ENCODE assay signal across 25 mouse cellular contexts in genomic region chr9:111684170-111684569, GRCm38 (mm10). TPM values are rescaled to one million over a fixed set of nuclear protein-coding genes. Genes with fewer than 3 reads are reported as not detected.
"Had no signal": no experiment of that assay in that cellular context is flagged by ENCODE, and none has a peak within 500 bp of the region (broad histone marks: within the 10 kb centered on the region; RNA-seq: fewer than 3 reads in every experiment).

No protein-coding gene starts in this region.

- H3K27ac ChIP-seq: heart, adult 2 months; hindbrain, embryonic 13.5 days; hindbrain, embryonic 15.5 days; hindbrain, postnatal 0 days; kidney, embryonic 15.5 days; kidney, postnatal 0 days; limb, embryonic 13.5 days; limb, embryonic 15.5 days; liver, embryonic 12.5 days; liver, embryonic 14.5 days had no signal

- DNase-seq: gastrocnemius, postnatal 14 days; gastrocnemius, postnatal 36 days; heart, adult 11 months; heart, adult 2 months; kidney, adult 11 months; kidney, adult 2 months; kidney, adult 9 months; kidney, postnatal 25 days; layer of hippocampus, adult 9-11 months; layer of hippocampus, postnatal 36 days; left cerebral cortex, postnatal 4 days; lung, adult 18-20 months had no signal

- H3K9ac ChIP-seq: hindbrain, embryonic 13.5 days; hindbrain, embryonic 15.5 days; kidney, embryonic 15.5 days; limb, embryonic 13.5 days; limb, embryonic 15.5 days; liver, embryonic 12.5 days; liver, embryonic 14.5 days had no signal

- H3K4me1 ChIP-seq: hindbrain, embryonic 15.5 days; kidney, embryonic 15.5 days; limb, embryonic 13.5 days; limb, embryonic 15.5 days; liver, embryonic 12.5 days had no signal

- H3K4me3 ChIP-seq: heart, adult 2 months; hindbrain, embryonic 13.5 days; hindbrain, embryonic 15.5 days; kidney, embryonic 15.5 days; limb, embryonic 13.5 days; limb, embryonic 15.5 days; liver, embryonic 12.5 days had no signal

- ATAC-seq: hindbrain, postnatal 0 days; intestine, embryonic 16.5 days; liver, embryonic 12.5 days had no signal

- H3K27me3 ChIP-seq: hindbrain, embryonic 15.5 days had no signal

- H3K4me2 ChIP-seq: heart, embryonic 11.5 days; hindbrain, embryonic 13.5 days; hindbrain, embryonic 15.5 days; kidney, embryonic 15.5 days; limb, embryonic 13.5 days; limb, embryonic 15.5 days; liver, embryonic 12.5 days had no signal

- H3K36me3 ChIP-seq: hindbrain, embryonic 13.5 days; hindbrain, embryonic 15.5 days; kidney, embryonic 15.5 days; limb, embryonic 13.5 days; limb, embryonic 15.5 days; liver, embryonic 12.5 days had no signal

- H3K9me3 ChIP-seq: hindbrain, embryonic 13.5 days; hindbrain, embryonic 15.5 days; kidney, embryonic 15.5 days; limb, embryonic 13.5 days; limb, embryonic 15.5 days; liver, embryonic 12.5 days had no signal

RNA-seq across cellular contexts. Expression of gene Stac, which starts 6.0 kb away (rescaled TPM):
- total RNA-seq: hematopoietic stem cell, adult 5-6 weeks; liver, adult 2 months had no signal
